Mouse (Mus musculus) midbrain, embryonic 12.5 days (tissue): ENCODE measurements at regions not wholly inside any gene's neighbourhood (a gene's known extent, or its start where the extent isn't known, plus 50 kb on each side); places are given as distances from the start of the nearest gene placed in this dataset.

Experiments used
- ATAC-seq: fragments of 200-750 bp; cut with Nextera tagmentation; 2 replicates; pipeline ENCODE4 v1.8.0; 2017; ENCODE audit warnings: low read depth, moderate TSS enrichment, moderate library complexity; ENCODE audit not compliant: low FRiP score
- H3K27ac ChIP-seq: fragments of 300-500 bp; sonication (generic); replicated peaks from 2 replicates; pipeline ENCODE4 v1.5.1; 2016; ENCODE audit warnings: mild to moderate bottlenecking
- H3K27me3 ChIP-seq: fragments of 300-500 bp; sonication (generic); 2 replicates; pipeline ENCODE4 v1.6.1; 2016; ENCODE audit warnings: mild to moderate bottlenecking
- H3K36me3 ChIP-seq: fragments of 300-500 bp; sonication (generic); 2 replicates; pipeline ENCODE4 v1.6.1; 2016
- H3K4me1 ChIP-seq: fragments of 300-500 bp; sonication (generic); 2 replicates; pipeline ENCODE4 v1.6.1; 2016
- H3K4me2 ChIP-seq: fragments of 300-500 bp; sonication (generic); replicated peaks from 2 replicates; pipeline ENCODE4 v1.6.1; 2016; ENCODE audit warnings: mild to moderate bottlenecking, moderate library complexity
- H3K4me3 ChIP-seq: fragments of 300-500 bp; sonication (generic); 2 replicates; pipeline ENCODE4 v1.5.1; 2016; ENCODE audit warnings: mild to moderate bottlenecking
- H3K9ac ChIP-seq: fragments of 300-500 bp; sonication (generic); replicated peaks from 2 replicates; pipeline ENCODE4 v1.6.1; 2016; ENCODE audit warnings: mild to moderate bottlenecking, moderate library complexity
- H3K9me3 ChIP-seq: fragments of 300-500 bp; sonication (generic); 2 replicates; pipeline ENCODE4 v1.6.1; 2016; ENCODE audit warnings: mild to moderate bottlenecking
- WGBS: fragments of 180-500 bp; shearing (Covaris S2); methylation state at CpG from one replicate; pipeline ENCODE4 v1.1.7; 2016; 5-methylcytosine and 5-hydroxymethylcytosine counted together

GRCm38 (mm10) chr6:16999451-17000139, 65.4 kb upstream of the Tes start:
- Histone ChIP-seq H3K27me3 (peaks cover 4% of the 10 kb centered on the region; the same call in 1 of the 2 replicates), H3K36me3 (no peaks in the 10 kb centered on the region), H3K4me3 (no peak overlapping the region), H3K4me2 (peak overlapping the region; percentile 16), H3K9ac (no peak overlapping the region), H3K4me1 (peaks cover 5% of the 10 kb centered on the region), H3K27ac (no peak overlapping the region), H3K9me3 (no peaks in the 10 kb centered on the region)
- ATAC-seq = peak; percentile 47; the same call in 1 of the 2 replicates
- 64% methylated on average over 21 of the region's 21 CpGs for WGBS

DNA sequence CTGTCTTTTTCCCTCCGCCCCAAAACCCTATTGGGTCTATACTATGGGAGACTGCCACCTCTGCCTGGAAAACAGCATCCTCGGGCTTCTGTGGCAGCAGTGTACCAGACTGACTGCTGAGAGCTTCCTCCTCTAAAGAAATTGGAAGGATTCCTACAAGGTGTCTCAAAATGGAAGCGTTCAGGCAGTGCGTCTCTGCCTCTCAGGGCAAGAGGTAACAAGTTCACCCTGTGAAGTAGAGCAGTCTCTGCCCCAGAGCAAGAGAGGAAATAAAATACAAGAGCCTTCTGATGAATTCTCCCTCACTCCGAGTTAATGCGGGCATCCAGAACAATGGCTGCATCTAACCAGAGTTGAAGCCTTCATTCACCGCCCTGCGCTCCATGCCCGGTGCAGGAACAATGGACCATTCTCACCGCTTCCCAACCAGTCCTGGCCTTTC, 69.4 kb upstream of the Tes start:
- H3K27me3 ChIP-seq = peaks cover 4% of the 10 kb centered on the region; the same call in 1 of the 2 replicates
- peaks cover 11% of the 10 kb centered on the region for H3K4me1 ChIP-seq
- H3K9ac ChIP-seq = 0 out of 2 replicates have a peak overlapping the region, but pooled peaks have one; percentile 20
- peak; percentile 72 for ATAC-seq
- H3K9me3 ChIP-seq = no peaks in the 10 kb centered on the region
- H3K36me3 ChIP-seq = no peaks in the 10 kb centered on the region
- peak overlapping the region; percentile 51 for H3K4me2 ChIP-seq
- 8% methylated on average over 10 of the region's 10 CpGs for WGBS
- H3K4me3 ChIP-seq = peak overlapping the region; percentile 32
- H3K27ac ChIP-seq = peak overlapping the region; percentile 79

- H3K9ac ChIP-seq = no peak overlapping the region
- peak; percentile 45; the same call in 1 of the 2 replicates for ATAC-seq
- no peaks in the 10 kb centered on the region for H3K9me3 ChIP-seq
- peaks cover 11% of the 10 kb centered on the region for H3K4me1 ChIP-seq
- H3K27ac ChIP-seq = no peak overlapping the region
- peaks cover 4% of the 10 kb centered on the region; the same call in 1 of the 2 replicates for H3K27me3 ChIP-seq
- no peak overlapping the region for H3K4me3 ChIP-seq
- H3K4me2 ChIP-seq = peak overlapping the region; percentile 43
- WGBS = 6% methylated on average over 8 of the region's 8 CpGs
- H3K36me3 ChIP-seq = no peaks in the 10 kb centered on the region
Measured at GRCm38 (mm10) chr6:16994711-16995110, 70.2 kb upstream of the Tes start.

- Histone ChIP-seq H3K27me3 (peaks cover 4% of the 10 kb centered on the region; the same call in 1 of the 2 replicates), H3K27ac (no peak overlapping the region; the same call in 1 of the 2 replicates), H3K4me2 (peak overlapping the region; percentile 48), H3K4me1 (peaks cover 11% of the 10 kb centered on the region), H3K4me3 (peak overlapping the region; percentile 17), H3K9me3 (no peaks in the 10 kb centered on the region), H3K36me3 (no peaks in the 10 kb centered on the region), H3K9ac (no peak overlapping the region)
- peak; percentile 65 for ATAC-seq
- 21% methylated on average over 15 of the region's 15 CpGs for WGBS
Measured at GRCm38 (mm10) chr6:16991996-16992591, 72.9 kb upstream of the Tes start.

- Histone ChIP-seq H3K27ac (no peak overlapping the region), H3K27me3 (peaks cover 7% of the 10 kb centered on the region; the same call in 1 of the 2 replicates), H3K4me3 (no peak overlapping the region), H3K36me3 (no peaks in the 10 kb centered on the region), H3K9me3 (no peaks in the 10 kb centered on the region), H3K9ac (no peak overlapping the region), H3K4me1 (no peaks in the 10 kb centered on the region), H3K4me2 (no peak overlapping the region)
- 22% methylated on average over 3 of the region's 3 CpGs for WGBS
- 0 out of 2 replicates have a peak, but pooled peaks have one; percentile 7 for ATAC-seq
Measured at GRCm38 (mm10) chr6:16978206-16978505, 79.9 kb upstream of the Tfec start.

GRCm38 (mm10) chr6:16977392-16978205, 79.4 kb upstream of the Tfec start:
- Histone ChIP-seq H3K4me1 (no peaks in the 10 kb centered on the region), H3K4me3 (no peak overlapping the region), H3K27ac (no peak overlapping the region), H3K9ac (no peak overlapping the region), H3K36me3 (no peaks in the 10 kb centered on the region), H3K4me2 (0 out of 2 replicates have a peak overlapping the region, but pooled peaks have one; percentile 2), H3K27me3 (peaks cover 7% of the 10 kb centered on the region; the same call in 1 of the 2 replicates), H3K9me3 (no peaks in the 10 kb centered on the region)
- peak; percentile 45; the same call in 1 of the 2 replicates for ATAC-seq
- WGBS = 48% methylated on average over 14 of the region's 14 CpGs

DNA sequence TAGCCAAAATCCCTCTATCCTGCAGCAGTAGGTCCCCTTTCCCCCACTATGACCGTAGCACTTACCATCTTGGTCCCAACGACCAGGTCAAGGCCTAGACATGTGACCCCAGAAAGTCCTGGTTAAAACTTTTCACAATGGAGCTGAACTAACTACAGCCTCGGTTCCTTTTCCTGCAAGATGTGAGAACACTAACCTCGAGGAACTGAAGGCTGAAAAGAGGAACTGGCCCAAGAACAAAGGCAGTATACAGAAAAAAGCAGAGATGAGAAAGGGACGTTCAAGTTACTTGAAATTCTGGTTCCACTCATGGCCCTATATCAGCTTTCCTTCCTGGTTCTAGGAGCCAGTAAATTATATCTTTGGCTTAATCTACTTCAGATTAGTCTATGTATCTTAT, 67.4 kb upstream of the Tfec start:
- Histone ChIP-seq H3K4me3 (no peak overlapping the region), H3K9me3 (no peaks in the 10 kb centered on the region), H3K27ac (no peak overlapping the region), H3K27me3 (no peaks in the 10 kb centered on the region), H3K36me3 (no peaks in the 10 kb centered on the region), H3K4me2 (no peak overlapping the region), H3K9ac (no peak overlapping the region), H3K4me1 (no peaks in the 10 kb centered on the region)
- no peak for ATAC-seq
- WGBS = 79% methylated on average over 5 of the region's 5 CpGs

- Histone ChIP-seq H3K27ac (no peak overlapping the region), H3K36me3 (no peaks in the 10 kb centered on the region), H3K27me3 (no peaks in the 10 kb centered on the region), H3K4me1 (no peaks in the 10 kb centered on the region), H3K9me3 (no peaks in the 10 kb centered on the region), H3K4me3 (no peak overlapping the region), H3K9ac (no peak overlapping the region), H3K4me2 (no peak overlapping the region)
- no peak for ATAC-seq
- WGBS = 90% methylated on average over 2 of the region's 2 CpGs
Measured at GRCm38 (mm10) chr6:16964362-16964761, 66.1 kb upstream of the Tfec start.

GRCm38 (mm10) chr6:16963958-16964357, 65.7 kb upstream of the Tfec start:
- no peaks in the 10 kb centered on the region for H3K4me1 ChIP-seq
- no peak overlapping the region for H3K27ac ChIP-seq
- H3K27me3 ChIP-seq = no peaks in the 10 kb centered on the region
- ATAC-seq = no peak
- H3K36me3 ChIP-seq = no peaks in the 10 kb centered on the region
- no peak overlapping the region for H3K9ac ChIP-seq
- no peak overlapping the region for H3K4me2 ChIP-seq
- no peak overlapping the region for H3K4me3 ChIP-seq
- WGBS = 75% methylated on average over 3 of the region's 3 CpGs
- H3K9me3 ChIP-seq = no peaks in the 10 kb centered on the region

DNA sequence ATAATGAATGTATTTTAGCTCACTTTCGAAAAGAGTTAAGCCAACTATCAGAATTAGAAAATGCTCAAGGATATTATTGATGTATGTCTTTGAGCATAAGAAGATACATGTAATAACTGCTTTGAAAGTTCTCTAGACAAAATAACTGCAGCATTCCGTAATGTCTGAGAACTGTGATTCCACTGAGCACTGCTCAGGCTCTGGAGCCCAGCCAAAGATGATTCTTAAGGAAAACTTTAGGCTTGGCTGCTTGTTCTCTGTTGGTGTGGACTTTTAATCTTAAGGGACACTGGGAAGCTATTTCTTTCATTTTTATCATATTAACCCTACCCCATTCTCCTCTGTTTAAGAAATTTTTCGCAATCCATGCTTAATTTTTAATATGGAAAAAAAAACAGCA, 59.9 kb upstream of the Tfec start:
- no peak overlapping the region for H3K4me3 ChIP-seq
- WGBS = 86% methylated on average over 3 of the region's 3 CpGs
- H3K9me3 ChIP-seq = no peaks in the 10 kb centered on the region
- no peak overlapping the region for H3K9ac ChIP-seq
- H3K36me3 ChIP-seq = no peaks in the 10 kb centered on the region
- no peak for ATAC-seq
- no peaks in the 10 kb centered on the region for H3K27me3 ChIP-seq
- no peak overlapping the region for H3K4me2 ChIP-seq
- H3K4me1 ChIP-seq = no peaks in the 10 kb centered on the region
- no peak overlapping the region for H3K27ac ChIP-seq

DNA sequence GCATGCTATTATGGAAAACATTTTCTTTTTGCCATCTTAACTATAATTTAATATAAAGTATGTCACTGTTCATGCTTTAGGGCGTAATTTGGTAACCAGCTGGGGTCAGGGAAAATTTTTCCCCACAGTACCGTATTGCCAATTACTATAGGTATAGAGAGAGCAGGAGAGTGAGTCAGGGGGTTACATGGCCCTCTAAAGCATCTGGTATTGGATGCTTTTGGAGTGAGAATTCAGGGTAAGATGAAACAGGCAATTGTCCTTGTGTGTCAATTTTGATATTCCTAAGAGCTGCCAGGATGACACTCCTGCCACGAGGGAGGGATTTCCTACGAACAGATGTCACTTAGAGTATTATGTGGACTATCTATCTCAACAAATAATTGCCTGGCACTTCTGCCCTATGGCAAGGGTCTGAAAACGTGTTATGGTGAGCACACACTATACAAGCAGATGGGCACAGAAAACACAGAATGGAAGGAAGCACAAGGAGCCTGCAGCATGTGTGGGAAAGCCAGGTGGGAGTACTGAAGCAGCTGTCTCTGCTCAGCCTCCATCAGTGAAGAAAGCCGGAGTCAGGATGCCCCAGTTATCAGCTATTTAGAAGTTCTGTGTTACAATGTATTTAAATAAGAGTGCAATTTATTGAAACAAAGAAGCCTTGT, 58.7 kb upstream of the Tfec start:
- ATAC-seq = peak; percentile 70
- no peaks in the 10 kb centered on the region for H3K4me1 ChIP-seq
- no peaks in the 10 kb centered on the region for H3K9me3 ChIP-seq
- no peak overlapping the region for H3K27ac ChIP-seq
- WGBS = 73% methylated on average over 6 of the region's 6 CpGs
- H3K4me3 ChIP-seq = no peak overlapping the region
- no peaks in the 10 kb centered on the region for H3K36me3 ChIP-seq
- no peak overlapping the region for H3K9ac ChIP-seq
- H3K4me2 ChIP-seq = no peak overlapping the region
- no peaks in the 10 kb centered on the region for H3K27me3 ChIP-seq
